11 mouse cellular contexts compared by ENCODE assay signal in genomic region chr9:23497626-23498025, GRCm38 (mm10).
DNase-seq lines count a peak whose midpoint lies in the region; ATAC-seq and TF ChIP-seq lines count a peak whose summit lies in the region.
"Had no signal": no experiment of that assay in that cellular context is flagged by ENCODE, and none has a peak within 500 bp of the region (broad histone marks: within the 10 kb centered on the region; RNA-seq: fewer than 3 reads in every experiment).

No protein-coding gene starts in this region.

- peak overlapping the region; percentile 66 for H3K27ac ChIP-seq in forebrain, embryonic 12.5 days
- H3K27ac ChIP-seq in midbrain, postnatal 0 days (ENCODE audit: low read depth, low read length), result no peak overlapping the region
- H3K27ac ChIP-seq: limb, embryonic 15.5 days had no signal

- TF ChIP-seq CTCF in midbrain, postnatal 0 days (IDR thresholded peaks at IDR 0.05), result no peak

- peaks cover 5% of the 10 kb centered on the region; the same call in 1 of the 2 replicates for H3K9me3 ChIP-seq in forebrain, embryonic 12.5 days
- H3K9me3 ChIP-seq in midbrain, postnatal 0 days (ENCODE audit: low read length), result no peaks in the 10 kb centered on the region
- H3K9me3 ChIP-seq: limb, embryonic 15.5 days had no signal

- H3K27me3 ChIP-seq in forebrain, embryonic 12.5 days, result no peaks in the 10 kb centered on the region
- no peaks in the 10 kb centered on the region for H3K27me3 ChIP-seq in midbrain, postnatal 0 days (ENCODE audit: insufficient read depth, low read length)
- H3K27me3 ChIP-seq: limb, embryonic 15.5 days had no signal

- no peaks in the 10 kb centered on the region for H3K36me3 ChIP-seq in forebrain, embryonic 12.5 days (replicated peaks)
- no peaks in the 10 kb centered on the region for H3K36me3 ChIP-seq in midbrain, postnatal 0 days (ENCODE audit: insufficient read depth, low read length)
- H3K36me3 ChIP-seq: limb, embryonic 15.5 days had no signal

- no peak overlapping the region for H3K4me3 ChIP-seq in forebrain, embryonic 12.5 days (replicated peaks)
- no peak overlapping the region for H3K4me3 ChIP-seq in midbrain, postnatal 0 days (ENCODE audit: low read depth, low read length)
- H3K4me3 ChIP-seq: limb, embryonic 15.5 days had no signal

- no peak overlapping the region for H3K9ac ChIP-seq in forebrain, embryonic 12.5 days
- no peak overlapping the region for H3K9ac ChIP-seq in midbrain, postnatal 0 days (replicated peaks; ENCODE audit: low read length, poor library complexity, severe bottlenecking)
- H3K9ac ChIP-seq: limb, embryonic 15.5 days had no signal

- H3K4me2 ChIP-seq in forebrain, embryonic 12.5 days, result no peak overlapping the region
- no peak overlapping the region for H3K4me2 ChIP-seq in midbrain, postnatal 0 days (ENCODE audit: low read depth, low read length, poor library complexity, severe bottlenecking)
- H3K4me2 ChIP-seq: limb, embryonic 15.5 days had no signal

- H3K4me1 ChIP-seq in forebrain, embryonic 12.5 days, result peaks cover 13% of the 10 kb centered on the region
- H3K4me1 ChIP-seq in midbrain, postnatal 0 days (ENCODE audit: insufficient read depth, low read length), result no peaks in the 10 kb centered on the region
- H3K4me1 ChIP-seq: limb, embryonic 15.5 days had no signal

- WGBS in forebrain, embryonic 12.5 days, result 20% methylated on average over 3 of the region's 3 CpGs
- 20% methylated on average over 3 of the region's 3 CpGs for WGBS in midbrain, postnatal 0 days

- ATAC-seq in forebrain, embryonic 12.5 days (ENCODE audit: low FRiP score), result peak; percentile 85
- no peak for ATAC-seq in midbrain, postnatal 0 days (ENCODE audit: low FRiP score)

- peak; percentile 23 for DNase-seq in embryo, embryonic 11 days
- DNase-seq in embryo, embryonic 9.5 days (ENCODE audit: extremely low spot score), result no peak
- DNase-seq in layer of hippocampus, adult 9-11 months, result peak; percentile 80
- DNase-seq in midbrain, postnatal 0 days (ENCODE audit: low spot score), result peak; percentile 8
- no peak for DNase-seq in urinary bladder, postnatal 36 days (ENCODE audit: low spot score in 2 of 2)
- no peak for DNase-seq in lung, postnatal 14 days
- no peak for DNase-seq in thymus, postnatal 0 days (ENCODE audit: low spot score)
- DNase-seq: cerebellum, adult 11 months; kidney, adult 11 months had no signal

Comparison
In these comparisons a context has a peak if more than half of its experiments do, and no peak if none do; other contexts are left out.
1. DNase-seq: peak in embryo, embryonic 11 days (single experiment), layer of hippocampus, adult 9-11 months (single experiment) and midbrain, postnatal 0 days (single experiment); none in embryo, embryonic 9.5 days (single experiment), urinary bladder, postnatal 36 days (0 of 2), lung, postnatal 14 days (single experiment) and thymus, postnatal 0 days (single experiment).